Mouse (Mus musculus) forebrain, embryonic 11.5 days (tissue): ENCODE results near the gene Clnk. TPM values are rescaled to one million over a fixed set of nuclear protein-coding genes. Genes with fewer than 3 reads are reported as not detected.

ENCODE experiments used
- ATAC-seq: fragments of 200-750 bp; cut with Nextera tagmentation; replicated peaks from 2 replicates; pipeline ENCODE4 v1.8.0; 2017; ENCODE audit warnings: moderate TSS enrichment; ENCODE audit not compliant: low FRiP score
- DNase-seq: peaks from one replicate; pipeline ENCODE4 v3.0.0-alpha.2; 2017; ENCODE audit warnings: low spot score
- H3K27ac ChIP-seq: fragments of 300-500 bp; sonication (generic); 2 replicates; pipeline ENCODE4 v1.5.1; 2014; ENCODE audit warnings: low read depth, low read length
- H3K27me3 ChIP-seq: fragments of 300-500 bp; sonication (generic); 2 replicates; pipeline ENCODE4 v1.6.1; 2014; ENCODE audit warnings: mild to moderate bottlenecking, low read length, mixed read lengths; ENCODE audit not compliant: control insufficient read depth, insufficient read depth
- H3K36me3 ChIP-seq: fragments of 300-500 bp; sonication (generic); 2 replicates; pipeline ENCODE4 v1.6.1; 2014; ENCODE audit warnings: mild to moderate bottlenecking, low read length, moderate library complexity, mixed read lengths; ENCODE audit not compliant: control insufficient read depth, insufficient read depth
- H3K4me1 ChIP-seq: fragments of 300-500 bp; sonication (generic); replicated peaks from 2 replicates; pipeline ENCODE4 v1.6.1; 2014; ENCODE audit warnings: low read length, mixed read lengths; ENCODE audit not compliant: control insufficient read depth, insufficient read depth
- H3K4me2 ChIP-seq: fragments of 300-500 bp; sonication (generic); 2 replicates; pipeline ENCODE4 v1.6.1; 2014; ENCODE audit warnings: low read depth, mild to moderate bottlenecking, low read length, moderate library complexity, mixed read lengths; ENCODE audit not compliant: severe bottlenecking
- H3K4me3 ChIP-seq: fragments of 300-500 bp; sonication (generic); 2 replicates; pipeline ENCODE4 v1.5.1; 2014; ENCODE audit warnings: low read depth, low read length
- H3K9ac ChIP-seq: fragments of 300-500 bp; sonication (generic); 2 replicates; pipeline ENCODE4 v1.6.1; 2014; ENCODE audit warnings: low read length
- H3K9me3 ChIP-seq: fragments of 300-500 bp; sonication (generic); 2 replicates; pipeline ENCODE4 v1.6.1; 2016; ENCODE audit warnings: low read length, mixed read lengths; ENCODE audit not compliant: control insufficient read depth
- WGBS: fragments of 180-500 bp; shearing (Covaris S2); extraction: QIAGEN DNeasy Blood & Tissue Kit; methylation state at CpG from one replicate; pipeline ENCODE4 v1.1.7; 2014; 5-methylcytosine and 5-hydroxymethylcytosine counted together
- polyA plus RNA-seq: library from polyadenylated mRNA; unstranded; fragments of >200 nt; fragmentation: Nextera tagmentation; extraction: Ambion mirVana; gene quantifications from 2 replicates; pipeline ENCODE4 v1.2.1, GENCODE M21; 2014

The Clnk gene
- polyA plus RNA-seq, 1 experiment from 2014 or later: 0.25 TPM

- Histone ChIP-seq H3K27me3 (no peaks in the 10 kb centered on the region), H3K4me2 (no peak overlapping the region), H3K4me1 (no peaks in the 10 kb centered on the region), H3K4me3 (no peak overlapping the region), H3K27ac (no peak overlapping the region), H3K36me3 (no peaks in the 10 kb centered on the region), H3K9me3 (no peaks in the 10 kb centered on the region), H3K9ac (no peak overlapping the region)
- DNase-seq (no peak), ATAC-seq (no peak)
- 72% methylated on average over 4 of the region's 4 CpGs for WGBS
Measured at GRCm38 (mm10) chr5:38881728-38882620, 5.4 kb upstream of the Clnk start.

GRCm38 (mm10) chr5:38881416-38881727 is 4.8 kb upstream of the Clnk start:
- no peaks in the 10 kb centered on the region for H3K27me3 ChIP-seq
- no peak overlapping the region for H3K9ac ChIP-seq
- no peak overlapping the region for H3K27ac ChIP-seq
- no peaks in the 10 kb centered on the region for H3K36me3 ChIP-seq
- 65% methylated on average over 1 of the region's 1 CpGs for WGBS
- DNase-seq: no peak
- H3K4me3 ChIP-seq: no peak overlapping the region
- no peak for ATAC-seq
- H3K9me3 ChIP-seq: no peaks in the 10 kb centered on the region
- H3K4me1 ChIP-seq: no peaks in the 10 kb centered on the region
- H3K4me2 ChIP-seq: no peak overlapping the region

- Histone ChIP-seq H3K4me2 (no peak overlapping the region), H3K27me3 (no peaks in the 10 kb centered on the region), H3K9ac (no peak overlapping the region), H3K27ac (no peak overlapping the region), H3K4me1 (no peaks in the 10 kb centered on the region; the same call in 1 of the 2 replicates), H3K9me3 (no peaks in the 10 kb centered on the region), H3K36me3 (no peaks in the 10 kb centered on the region), H3K4me3 (no peak overlapping the region)
- DNase-seq: no peak
- 64% methylated on average over 11 of the region's 11 CpGs for WGBS
- ATAC-seq: peak; percentile 51
Measured at GRCm38 (mm10) chr5:38879989-38880706, 3.5 kb upstream of the Clnk start.

GRCm38 (mm10) chr5:38875403-38875802 is 1.2 kb downstream of the Clnk start:
- H3K27ac ChIP-seq: no peak overlapping the region

GRCm38 (mm10) chr5:38874931-38875330 is 1.7 kb downstream of the Clnk start:
- Histone ChIP-seq H3K9ac (no peak overlapping the region), H3K9me3 (no peaks in the 10 kb centered on the region), H3K27ac (no peak overlapping the region), H3K4me2 (no peak overlapping the region), H3K4me1 (no peaks in the 10 kb centered on the region; the same call in 1 of the 2 replicates), H3K36me3 (no peaks in the 10 kb centered on the region), H3K4me3 (no peak overlapping the region), H3K27me3 (no peaks in the 10 kb centered on the region)
- 26% methylated on average over 1 of the region's 1 CpGs for WGBS
- DNase-seq (no peak), ATAC-seq (no peak)

More at GRCm38 (mm10) chr5:38875403-38875802, 1.2 kb downstream of the Clnk start:
- no peak overlapping the region for H3K4me3 ChIP-seq
- H3K36me3 ChIP-seq: no peaks in the 10 kb centered on the region
- H3K4me2 ChIP-seq: no peak overlapping the region
- H3K9me3 ChIP-seq: no peaks in the 10 kb centered on the region
- no peaks in the 10 kb centered on the region for H3K27me3 ChIP-seq
- 24% methylated on average over 3 of the region's 3 CpGs for WGBS
- DNase-seq (no peak), ATAC-seq (peak; percentile 31)
- no peaks in the 10 kb centered on the region; the same call in 1 of the 2 replicates for H3K4me1 ChIP-seq
- no peak overlapping the region for H3K9ac ChIP-seq

GRCm38 (mm10) chr5:38872906-38873305 is 3.7 kb downstream of the Clnk start:
- Histone ChIP-seq H3K9me3 (no peaks in the 10 kb centered on the region), H3K4me1 (no peaks in the 10 kb centered on the region; the same call in 1 of the 2 replicates), H3K27me3 (no peaks in the 10 kb centered on the region), H3K27ac (no peak overlapping the region), H3K4me2 (no peak overlapping the region), H3K9ac (no peak overlapping the region), H3K4me3 (no peak overlapping the region), H3K36me3 (no peaks in the 10 kb centered on the region)
- WGBS: 97% methylated on average over 3 of the region's 3 CpGs
- no peak for ATAC-seq
- DNase-seq: no peak

GRCm38 (mm10) chr5:38871591-38871990 is 5.0 kb downstream of the Clnk start:
- no peak overlapping the region for H3K4me2 ChIP-seq
- no peaks in the 10 kb centered on the region; the same call in 1 of the 2 replicates for H3K4me1 ChIP-seq
- 70% methylated on average over 2 of the region's 2 CpGs for WGBS
- no peak overlapping the region for H3K27ac ChIP-seq
- H3K27me3 ChIP-seq: no peaks in the 10 kb centered on the region
- H3K36me3 ChIP-seq: no peaks in the 10 kb centered on the region
- no peak overlapping the region for H3K4me3 ChIP-seq
- H3K9ac ChIP-seq: no peak overlapping the region
- H3K9me3 ChIP-seq: no peaks in the 10 kb centered on the region
- ATAC-seq (no peak), DNase-seq (no peak)

- Histone ChIP-seq H3K9ac (no peak overlapping the region), H3K4me2 (no peak overlapping the region), H3K27ac (no peak overlapping the region), H3K27me3 (no peaks in the 10 kb centered on the region), H3K36me3 (no peaks in the 10 kb centered on the region), H3K9me3 (no peaks in the 10 kb centered on the region), H3K4me3 (no peak overlapping the region), H3K4me1 (no peaks in the 10 kb centered on the region; the same call in 1 of the 2 replicates)
- ATAC-seq: peak; percentile 55; the same call in 1 of the 2 replicates
- no peak for DNase-seq
- WGBS: 52% methylated on average over 12 of the region's 12 CpGs
Measured at GRCm38 (mm10) chr5:38870485-38870884, 6.1 kb downstream of the Clnk start.
